Mouse (Mus musculus) lung, postnatal 0 days (tissue): ENCODE measurements around the gene Gbf1.

Experiments
- CTCF ChIP-seq: IDR thresholded peaks from 2 replicates; pipeline ENCODE4 v1.5.1; 2016; ENCODE audit warnings: antibody characterized with exemption, mild to moderate bottlenecking
- EP300 ChIP-seq: IDR thresholded peaks from 2 replicates; pipeline ENCODE4 v1.6.1; 2016; ENCODE audit warnings: antibody characterized with exemption, mild to moderate bottlenecking, control low read depth

DNA sequence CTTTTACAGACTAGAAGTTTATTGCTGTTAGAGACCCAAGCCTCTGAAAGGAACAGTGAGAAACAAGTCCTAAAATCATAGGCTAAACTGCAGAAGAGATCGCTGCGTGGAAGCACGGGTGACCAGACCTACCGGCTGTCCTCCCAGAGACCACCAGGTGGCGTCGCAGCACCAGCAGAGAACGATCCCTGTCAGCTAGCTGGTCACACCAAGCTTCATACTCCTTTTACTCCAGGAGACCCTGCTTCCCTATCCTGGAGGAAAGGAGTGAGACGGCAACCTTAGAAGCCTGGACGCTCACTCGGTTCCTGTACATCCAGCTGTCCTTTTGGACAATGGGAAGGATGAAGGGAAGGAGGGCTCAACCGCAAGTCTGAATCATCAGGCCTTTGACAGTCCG, 17.0 kb upstream of the Gbf1 start:
- TF ChIP-seq CTCF, result peak; percentile 99
- TF ChIP-seq EP300, result no peak
